Mouse (Mus musculus): Measurements from ENCODE around the gene Fcho2. TPM values are rescaled to one million over a fixed set of nuclear protein-coding genes. Genes with fewer than 3 reads are reported as not detected.
A peak's percentile ranks its signal among the peaks of the same experiment; 100 is the strongest.

The Fcho2 gene
- polyA plus RNA-seq, 1 experiment from 2014 or later = 39.6 TPM

- no peak for TF ChIP-seq CTCF (IDR thresholded peaks at IDR 0.05; ENCODE audit: low read depth)
- Histone ChIP-seq H3K4me3 (ENCODE audit: low read depth, low read length) (no peak overlapping the region), H3K9ac (no peak overlapping the region), H3K4me1 (ENCODE audit: insufficient read depth) (peaks cover 9% of the 10 kb centered on the region; the same call in 1 of the 2 replicates), H3K27me3 (ENCODE audit: insufficient read depth, low read length) (no peaks in the 10 kb centered on the region), H3K9me3 (ENCODE audit: low read depth, low read length) (no peaks in the 10 kb centered on the region), H3K36me3 (ENCODE audit: insufficient read depth) (no peaks in the 10 kb centered on the region), H3K27ac (ENCODE audit: low read depth) (no peak overlapping the region), H3K4me2 (no peak overlapping the region)
- no peak for ATAC-seq (ENCODE audit: insufficient read depth)
- WGBS = 82% methylated on average over 9 of the region's 9 CpGs
- DNase-seq = no peak
Measured at GRCm38 (mm10) chr13:98816571-98816970, 1.3 kb upstream of the Fcho2 start.

GRCm38 (mm10) chr13:98814275-98815040 is 791 bp downstream of the Fcho2 start:
- no peaks in the 10 kb centered on the region for H3K9me3 ChIP-seq (ENCODE audit: low read depth, low read length)
- under 1% methylated on average over 68 of the region's 81 CpGs for WGBS
- ATAC-seq (ENCODE audit: insufficient read depth) (peak; percentile 44), DNase-seq (peak; percentile 73)
- peak overlapping the region; percentile 61 for H3K4me2 ChIP-seq
- H3K9ac ChIP-seq = peak overlapping the region; percentile 97
- peak overlapping the region; percentile 98 for H3K27ac ChIP-seq (ENCODE audit: low read depth)
- TF ChIP-seq CTCF (IDR thresholded peaks at IDR 0.05; ENCODE audit: low read depth) = no peak
- H3K4me1 ChIP-seq (ENCODE audit: insufficient read depth) = peaks cover 9% of the 10 kb centered on the region; the same call in 1 of the 2 replicates
- no peaks in the 10 kb centered on the region for H3K36me3 ChIP-seq (ENCODE audit: insufficient read depth)
- H3K27me3 ChIP-seq (ENCODE audit: insufficient read depth, low read length) = no peaks in the 10 kb centered on the region
- H3K4me3 ChIP-seq (ENCODE audit: low read depth, low read length) = peak overlapping the region; percentile 88

DNA sequence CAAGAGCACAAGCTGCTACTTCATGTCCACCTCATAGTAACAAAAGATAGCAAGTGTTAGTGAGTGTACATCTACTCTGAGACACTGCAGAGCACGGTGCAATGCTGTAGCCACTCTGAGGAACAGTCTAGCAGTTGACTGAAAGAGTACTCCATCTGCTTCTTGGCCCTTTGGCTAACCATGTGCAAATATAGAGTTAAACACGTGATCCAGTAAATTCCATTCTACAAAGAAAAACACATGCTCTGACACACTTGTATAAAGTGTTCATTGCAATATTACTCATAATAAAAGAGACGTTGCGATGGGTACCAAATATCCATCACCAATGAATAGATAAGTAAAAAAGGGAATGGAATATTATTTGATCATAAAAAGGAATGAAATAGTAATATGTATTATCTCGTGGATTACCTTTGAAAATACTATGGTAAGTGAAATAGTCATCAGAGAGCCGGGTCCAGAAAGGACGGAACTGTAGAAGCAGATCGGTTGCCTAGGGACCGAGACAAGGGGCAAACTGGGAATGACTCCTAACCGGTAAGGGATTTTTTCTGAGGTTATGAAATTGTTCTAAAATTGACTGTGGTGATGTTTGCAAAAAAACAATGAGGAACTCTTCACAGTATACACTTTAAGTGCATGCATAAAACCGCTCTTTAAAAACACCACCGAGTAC is 1.5 kb downstream of the Fcho2 start:
- ATAC-seq (ENCODE audit: insufficient read depth) (no peak), DNase-seq (peak; percentile 37)
- Histone ChIP-seq H3K9me3 (ENCODE audit: low read depth, low read length) (no peaks in the 10 kb centered on the region), H3K4me3 (ENCODE audit: low read depth, low read length) (peak overlapping the region; percentile 88), H3K4me1 (ENCODE audit: insufficient read depth) (peaks cover 9% of the 10 kb centered on the region; the same call in 1 of the 2 replicates), H3K27me3 (ENCODE audit: insufficient read depth, low read length) (no peaks in the 10 kb centered on the region), H3K36me3 (ENCODE audit: insufficient read depth) (no peaks in the 10 kb centered on the region), H3K27ac (ENCODE audit: low read depth) (peak overlapping the region; percentile 98; the same call in 1 of the 2 replicates), H3K9ac (peak overlapping the region; percentile 97), H3K4me2 (peak overlapping the region; percentile 61)
- no peak for TF ChIP-seq CTCF (IDR thresholded peaks at IDR 0.05; ENCODE audit: low read depth)
- WGBS = 15% methylated on average over 12 of the region's 12 CpGs

- peak overlapping the region; percentile 88 for H3K4me3 ChIP-seq (ENCODE audit: low read depth, low read length)
- no peaks in the 10 kb centered on the region for H3K36me3 ChIP-seq (ENCODE audit: insufficient read depth)
- TF ChIP-seq CTCF (IDR thresholded peaks at IDR 0.05; ENCODE audit: low read depth) = no peak
- DNase-seq = no peak
- H3K4me2 ChIP-seq = peak overlapping the region; percentile 61
- H3K27ac ChIP-seq (ENCODE audit: low read depth) = no peak overlapping the region
- WGBS = 64% methylated on average over 2 of the region's 2 CpGs
- H3K27me3 ChIP-seq (ENCODE audit: insufficient read depth, low read length) = no peaks in the 10 kb centered on the region
- no peaks in the 10 kb centered on the region for H3K9me3 ChIP-seq (ENCODE audit: low read depth, low read length)
- peaks cover 9% of the 10 kb centered on the region; the same call in 1 of the 2 replicates for H3K4me1 ChIP-seq (ENCODE audit: insufficient read depth)
- no peak overlapping the region for H3K9ac ChIP-seq
- ATAC-seq (ENCODE audit: insufficient read depth) = no peak
Measured at GRCm38 (mm10) chr13:98813167-98813566, 2.1 kb downstream of the Fcho2 start.

GRCm38 (mm10) chr13:98812285-98812684 is 3.0 kb downstream of the Fcho2 start:
- no peaks in the 10 kb centered on the region for H3K36me3 ChIP-seq (ENCODE audit: insufficient read depth)
- H3K4me1 ChIP-seq (ENCODE audit: insufficient read depth) = peaks cover 9% of the 10 kb centered on the region; the same call in 1 of the 2 replicates
- H3K4me3 ChIP-seq (ENCODE audit: low read depth, low read length) = no peak overlapping the region
- H3K4me2 ChIP-seq = peak overlapping the region; percentile 29
- WGBS = 59% methylated on average over 4 of the region's 4 CpGs
- no peaks in the 10 kb centered on the region for H3K9me3 ChIP-seq (ENCODE audit: low read depth, low read length)
- H3K27me3 ChIP-seq (ENCODE audit: insufficient read depth, low read length) = no peaks in the 10 kb centered on the region
- ATAC-seq (ENCODE audit: insufficient read depth) (no peak), DNase-seq (no peak)
- no peak overlapping the region for H3K9ac ChIP-seq
- no peak for TF ChIP-seq CTCF (IDR thresholded peaks at IDR 0.05; ENCODE audit: low read depth)
- H3K27ac ChIP-seq (ENCODE audit: low read depth) = no peak overlapping the region

GRCm38 (mm10) chr13:98810143-98810542 is 5.1 kb downstream of the Fcho2 start:
- Histone ChIP-seq H3K27me3 (ENCODE audit: insufficient read depth, low read length) (no peaks in the 10 kb centered on the region), H3K36me3 (ENCODE audit: insufficient read depth) (peaks cover 3% of the 10 kb centered on the region; the same call in 1 of the 2 replicates), H3K9me3 (ENCODE audit: low read depth, low read length) (no peaks in the 10 kb centered on the region), H3K4me3 (ENCODE audit: low read depth, low read length) (no peak overlapping the region), H3K9ac (no peak overlapping the region), H3K4me1 (ENCODE audit: insufficient read depth) (peaks cover 2% of the 10 kb centered on the region; the same call in 1 of the 2 replicates), H3K4me2 (peak overlapping the region; percentile 24; the same call in 1 of the 2 replicates), H3K27ac (ENCODE audit: low read depth) (peak overlapping the region; percentile 31)
- ATAC-seq (ENCODE audit: insufficient read depth) (no peak), DNase-seq (peak; percentile 50)
- WGBS = 44% methylated on average over 6 of the region's 6 CpGs
- no peak for TF ChIP-seq CTCF (IDR thresholded peaks at IDR 0.05; ENCODE audit: low read depth)

DNA sequence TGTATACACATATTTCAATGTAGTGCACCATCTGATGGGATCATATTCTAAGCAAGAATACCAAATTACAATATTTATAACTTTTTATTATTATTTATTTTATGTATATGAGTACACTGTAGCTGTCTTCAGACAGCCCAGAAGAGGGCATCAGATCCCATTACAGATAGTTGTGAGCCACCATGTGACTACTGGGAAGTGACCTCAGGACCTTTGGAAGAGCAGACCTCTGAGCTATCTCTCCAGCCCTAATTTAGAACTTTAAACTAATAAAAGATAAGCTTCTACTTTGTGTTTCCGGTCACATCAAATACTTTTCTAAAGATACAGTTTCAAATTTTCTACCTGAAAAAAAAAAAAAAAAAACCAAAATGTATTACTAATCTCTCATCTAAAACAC is 6.2 kb downstream of the Fcho2 start:
- Histone ChIP-seq H3K4me3 (ENCODE audit: low read depth, low read length) (no peak overlapping the region), H3K9me3 (ENCODE audit: low read depth, low read length) (no peaks in the 10 kb centered on the region), H3K4me1 (ENCODE audit: insufficient read depth) (peaks cover 2% of the 10 kb centered on the region; the same call in 1 of the 2 replicates), H3K36me3 (ENCODE audit: insufficient read depth) (peaks cover 11% of the 10 kb centered on the region), H3K27ac (ENCODE audit: low read depth) (no peak overlapping the region), H3K27me3 (ENCODE audit: insufficient read depth, low read length) (no peaks in the 10 kb centered on the region), H3K9ac (no peak overlapping the region), H3K4me2 (no peak overlapping the region)
- ATAC-seq (ENCODE audit: insufficient read depth) (no peak), DNase-seq (no peak)
- no peak for TF ChIP-seq CTCF (IDR thresholded peaks at IDR 0.05; ENCODE audit: low read depth)
- WGBS = 80% methylated on average over 1 of the region's 1 CpGs
